Mouse (Mus musculus) thymus, postnatal 4 days (tissue): ENCODE measurements around the gene Rbms1.

ENCODE experiments used
- DNase-seq: peaks from one replicate; pipeline ENCODE4 v3.0.0; 2021

The Rbms1 gene

GRCm38 (mm10) chr2:60914524-60915280 is 48.3 kb downstream of the Rbms1 start:
- no peak for DNase-seq

GRCm38 (mm10) chr2:60913281-60913680 is 49.7 kb downstream of the Rbms1 start:
- no peak for DNase-seq

GRCm38 (mm10) chr2:60911716-60912115 is 51.3 kb downstream of the Rbms1 start:
- no peak for DNase-seq

GRCm38 (mm10) chr2:60910820-60911219 is 52.2 kb downstream of the Rbms1 start:
- no peak for DNase-seq

GRCm38 (mm10) chr2:60908551-60908950 is 54.4 kb downstream of the Rbms1 start:
- no peak for DNase-seq

- DNase-seq, result no peak
Observed at GRCm38 (mm10) chr2:60908116-60908515, 54.9 kb downstream of the Rbms1 start.

- no peak for DNase-seq
Observed at GRCm38 (mm10) chr2:60905283-60905682, 57.7 kb downstream of the Rbms1 start.

GRCm38 (mm10) chr2:60904141-60904540 is 58.9 kb downstream of the Rbms1 start:
- DNase-seq, result peak; percentile 34

GRCm38 (mm10) chr2:60903535-60903934 is 59.5 kb downstream of the Rbms1 start:
- DNase-seq, result no peak

GRCm38 (mm10) chr2:60902446-60903137 is 60.4 kb downstream of the Rbms1 start:
- no peak for DNase-seq

- DNase-seq, result no peak
Observed at GRCm38 (mm10) chr2:60901511-60901951, 61.5 kb downstream of the Rbms1 start.

- DNase-seq, result no peak
Observed at GRCm38 (mm10) chr2:60901013-60901412, 62.0 kb downstream of the Rbms1 start.

- no peak for DNase-seq
Observed at GRCm38 (mm10) chr2:60893042-60893441, 70.0 kb downstream of the Rbms1 start.

- peak; percentile 46 for DNase-seq
Observed at GRCm38 (mm10) chr2:60883931-60884330, 79.1 kb downstream of the Rbms1 start.

- DNase-seq, result no peak
Observed at GRCm38 (mm10) chr2:60883043-60883365, 80.0 kb downstream of the Rbms1 start.

GRCm38 (mm10) chr2:60882202-60883042 is 80.6 kb downstream of the Rbms1 start:
- DNase-seq, result no peak

GRCm38 (mm10) chr2:60881571-60882041 is 81.4 kb downstream of the Rbms1 start:
- DNase-seq, result no peak

- peak; percentile 79 for DNase-seq
Observed at GRCm38 (mm10) chr2:60880789-60881570, 82.0 kb downstream of the Rbms1 start.

- DNase-seq, result no peak
Observed at GRCm38 (mm10) chr2:60879966-60880788, 82.8 kb downstream of the Rbms1 start.

GRCm38 (mm10) chr2:60879141-60879818 is 83.7 kb downstream of the Rbms1 start:
- no peak for DNase-seq
